8 mouse cellular contexts compared by ENCODE assay signal in genomic region chr17:45432706-45433398, GRCm38 (mm10). TPM values are rescaled to one million over a fixed set of nuclear protein-coding genes. Genes with fewer than 3 reads are reported as not detected.
DNase-seq lines count a peak whose midpoint lies in the region; ATAC-seq lines count a peak whose summit lies in the region.

No protein-coding gene starts in this region.

- H3K4me2 ChIP-seq in lung, embryonic 15.5 days, result peak overlapping the region; percentile 69
- peak overlapping the region; percentile 73 for H3K4me2 ChIP-seq in forebrain, embryonic 15.5 days (replicated peaks)
- H3K4me2 ChIP-seq in liver, embryonic 13.5 days, result peak overlapping the region; percentile 89
- H3K4me2 ChIP-seq in stomach, embryonic 15.5 days, result peak overlapping the region; percentile 86

- peak; percentile 76 for ATAC-seq in lung, embryonic 15.5 days (ENCODE audit: borderline replicate concordance, extremely low read depth, low FRiP score, low TSS enrichment)
- ATAC-seq in forebrain, embryonic 15.5 days (replicated peaks), result peak; percentile 85
- peak; percentile 61 for ATAC-seq in liver, embryonic 13.5 days (ENCODE audit: low read depth)
- ATAC-seq in stomach, embryonic 15.5 days (ENCODE audit: insufficient read depth, low FRiP score, low read depth), result peak; percentile 57

- WGBS in lung, embryonic 15.5 days, result under 1% methylated on average over 62 of the region's 62 CpGs
- 1% methylated on average over 61 of the region's 62 CpGs for WGBS in forebrain, embryonic 15.5 days
- WGBS in liver, embryonic 13.5 days (ENCODE audit: insufficient replicate concordance), result under 1% methylated on average over 62 of the region's 62 CpGs
- WGBS in stomach, embryonic 15.5 days, result under 1% methylated on average over 62 of the region's 62 CpGs

- no peaks in the 10 kb centered on the region for H3K9me3 ChIP-seq in lung, embryonic 15.5 days
- no peaks in the 10 kb centered on the region for H3K9me3 ChIP-seq in forebrain, embryonic 15.5 days
- H3K9me3 ChIP-seq in liver, embryonic 13.5 days (replicated peaks), result no peaks in the 10 kb centered on the region
- no peaks in the 10 kb centered on the region for H3K9me3 ChIP-seq in stomach, embryonic 15.5 days

- H3K27ac ChIP-seq in lung, embryonic 15.5 days, result peak overlapping the region; percentile 97
- peak overlapping the region; percentile 93 for H3K27ac ChIP-seq in forebrain, embryonic 15.5 days (replicated peaks)
- H3K27ac ChIP-seq in liver, embryonic 13.5 days, result peak overlapping the region; percentile 97
- H3K27ac ChIP-seq in stomach, embryonic 15.5 days, result peak overlapping the region; percentile 99

- H3K27me3 ChIP-seq in lung, embryonic 15.5 days, result no peaks in the 10 kb centered on the region
- H3K27me3 ChIP-seq in forebrain, embryonic 15.5 days, result no peaks in the 10 kb centered on the region
- no peaks in the 10 kb centered on the region for H3K27me3 ChIP-seq in liver, embryonic 13.5 days
- no peaks in the 10 kb centered on the region for H3K27me3 ChIP-seq in stomach, embryonic 15.5 days (replicated peaks)

- peak overlapping the region; percentile 92 for H3K9ac ChIP-seq in lung, embryonic 15.5 days
- H3K9ac ChIP-seq in forebrain, embryonic 15.5 days (replicated peaks), result peak overlapping the region; percentile 68
- H3K9ac ChIP-seq in liver, embryonic 13.5 days, result peak overlapping the region; percentile 94
- peak overlapping the region; percentile 78 for H3K9ac ChIP-seq in stomach, embryonic 15.5 days

- H3K4me1 ChIP-seq in lung, embryonic 15.5 days, result peaks cover 21% of the 10 kb centered on the region
- peaks cover 29% of the 10 kb centered on the region for H3K4me1 ChIP-seq in forebrain, embryonic 15.5 days
- peaks cover 30% of the 10 kb centered on the region for H3K4me1 ChIP-seq in liver, embryonic 13.5 days (replicated peaks)
- H3K4me1 ChIP-seq in stomach, embryonic 15.5 days, result peaks cover 16% of the 10 kb centered on the region

- DNase-seq in adrenal gland, postnatal 14 days, result peak; percentile 67
- no peak for DNase-seq in adrenal gland, adult 18-20 months (ENCODE audit: low spot score in 2 of 2)
- DNase-seq in lung, postnatal 10 days, result no peak
- DNase-seq in liver, embryonic 13.5 days, result no peak
- DNase-seq in right cerebral cortex, postnatal 14 days, result no peak

- 0 out of 2 replicates have a peak, but pooled peaks cover 5% of the 10 kb centered on the region for H3K36me3 ChIP-seq in lung, embryonic 15.5 days
- 0 out of 2 replicates have a peak, but pooled peaks cover 7% of the 10 kb centered on the region for H3K36me3 ChIP-seq in forebrain, embryonic 15.5 days
- peaks cover 2% of the 10 kb centered on the region; the same call in 1 of the 2 replicates for H3K36me3 ChIP-seq in liver, embryonic 13.5 days
- no peaks in the 10 kb centered on the region for H3K36me3 ChIP-seq in stomach, embryonic 15.5 days

- H3K4me3 ChIP-seq in lung, embryonic 15.5 days, result peak overlapping the region; percentile 86
- peak overlapping the region; percentile 76 for H3K4me3 ChIP-seq in forebrain, embryonic 15.5 days
- H3K4me3 ChIP-seq in liver, embryonic 13.5 days (replicated peaks), result peak overlapping the region; percentile 97
- H3K4me3 ChIP-seq in stomach, embryonic 15.5 days (replicated peaks), result peak overlapping the region; percentile 89

RNA-seq across cellular contexts. Expression of gene Cdc5l, which starts 0.7 kb away (rescaled TPM):
- total RNA-seq in adrenal gland, postnatal 14 days (2021), result 44.3 and 44.8 TPM in 2 replicates
- 10 to 100 TPM; 39.9 to 40.9 TPM for total RNA-seq in adrenal gland, adult 18-20 months (2021)
- 59.2 and 61.1 TPM in 2 replicates for polyA plus RNA-seq in lung, embryonic 15.5 days (2015; fragmentation: Nextera tagmentation; extraction: Ambion mirVana)
- 69.5 and 74.5 TPM in 2 replicates for polyA plus RNA-seq in forebrain, embryonic 15.5 days (2015; fragmentation: Nextera tagmentation; extraction: Ambion mirVana)
- polyA plus RNA-seq in liver, embryonic 13.5 days (2015; fragmentation: Nextera tagmentation; extraction: Ambion mirVana), result 36.4 and 41.5 TPM in 2 replicates
- 55.7 and 59.0 TPM in 2 replicates for polyA plus RNA-seq in stomach, embryonic 15.5 days (2015; fragmentation: Nextera tagmentation; extraction: Ambion mirVana)

RNA-seq across cellular contexts. Expression of gene Spats1, which starts 42.4 kb away (rescaled TPM):
- total RNA-seq in adrenal gland, postnatal 14 days (2021), result not detected in 2 replicates
- total RNA-seq in adrenal gland, adult 18-20 months (2021), result not detected
- polyA plus RNA-seq in lung, embryonic 15.5 days (2015; fragmentation: Nextera tagmentation; extraction: Ambion mirVana), result 0.48 and 0.52 TPM in 2 replicates
- polyA plus RNA-seq in forebrain, embryonic 15.5 days (2015; fragmentation: Nextera tagmentation; extraction: Ambion mirVana), result 1.4 and 1.7 TPM in 2 replicates
- polyA plus RNA-seq in liver, embryonic 13.5 days (2015; fragmentation: Nextera tagmentation; extraction: Ambion mirVana), result 0.06 and 0.18 TPM in 2 replicates
- 0.15 and 0.30 TPM in 2 replicates for polyA plus RNA-seq in stomach, embryonic 15.5 days (2015; fragmentation: Nextera tagmentation; extraction: Ambion mirVana)
